Mouse (Mus musculus): ENCODE results near the gene Ttc9c.

The Ttc9c gene

GRCm38 (mm10) chr19:8830664-8831063 is 11.5 kb upstream of the Ttc9c start:
- DNase-seq (ENCODE audit: low read depth, low spot score) = no peak

- no peak for DNase-seq (ENCODE audit: low read depth, low spot score)
These were observed 10.5 kb upstream of the Ttc9c start, which contains the start of gene AC129217.1 for GRCm38 (mm10) chr19:8829660-8830059. Gene AC129217.1, plus strand, starts transcription at chr19:8829773.

GRCm38 (mm10) chr19:8822696-8823095 is 3.6 kb upstream of the Ttc9c start:
- no peak for DNase-seq (ENCODE audit: low read depth, low spot score)

GRCm38 (mm10) chr19:8821146-8821545 is 2.0 kb upstream of the Ttc9c start:
- DNase-seq (ENCODE audit: low read depth, low spot score) = no peak

- DNase-seq (ENCODE audit: low read depth, low spot score) = no peak
These were observed 1.4 kb upstream of the Ttc9c start for GRCm38 (mm10) chr19:8820424-8820956.

- peak; percentile 99 for DNase-seq (ENCODE audit: low read depth, low spot score)
These were observed 677 bp upstream of the Ttc9c start, which contains the start of gene Hnrnpul2 for GRCm38 (mm10) chr19:8819596-8820423. Gene Hnrnpul2, plus strand, starts transcription at chr19:8820010.

GRCm38 (mm10) chr19:8818301-8818798 is 783 bp downstream of the Ttc9c start:
- no peak for DNase-seq (ENCODE audit: low read depth, low spot score)

- no peak for DNase-seq (ENCODE audit: low read depth, low spot score)
These were observed 2.1 kb downstream of the Ttc9c start for GRCm38 (mm10) chr19:8817001-8817400.

GRCm38 (mm10) chr19:8815812-8816211 is 3.3 kb downstream of the Ttc9c start:
- DNase-seq (ENCODE audit: low read depth, low spot score) = no peak

GRCm38 (mm10) chr19:8806810-8807209 is 12.3 kb downstream of the Ttc9c start:
- DNase-seq (ENCODE audit: low read depth, low spot score) = no peak

- DNase-seq (ENCODE audit: low read depth, low spot score) = no peak
These were observed 15.1 kb downstream of the Ttc9c start for GRCm38 (mm10) chr19:8803879-8804660.

- no peak for DNase-seq (ENCODE audit: low read depth, low spot score)
These were observed 15.8 kb downstream of the Ttc9c start for GRCm38 (mm10) chr19:8803204-8803780.

- DNase-seq (ENCODE audit: low read depth, low spot score) = peak; percentile 99
These were observed 16.9 kb downstream of the Ttc9c start, which contains the start of gene Zbtb3 for GRCm38 (mm10) chr19:8802130-8802821. Gene Zbtb3, plus strand, starts transcription at chr19:8802555.

- no peak for DNase-seq (ENCODE audit: low read depth, low spot score)
These were observed 20.2 kb downstream of the Ttc9c start for GRCm38 (mm10) chr19:8798947-8799315.

GRCm38 (mm10) chr19:8798264-8798946 is 20.7 kb downstream of the Ttc9c start, which contains the start of gene Polr2g:
Gene Polr2g, minus strand, starts transcription at chr19:8798577.
- peak; percentile 95 for DNase-seq (ENCODE audit: low read depth, low spot score)

- DNase-seq (ENCODE audit: low read depth, low spot score) = no peak
These were observed 29.0 kb downstream of the Ttc9c start for GRCm38 (mm10) chr19:8790171-8790570.

GRCm38 (mm10) chr19:8789171-8789570 is 30.0 kb downstream of the Ttc9c start:
- no peak for DNase-seq (ENCODE audit: low read depth, low spot score)

- DNase-seq (ENCODE audit: low read depth, low spot score) = peak; percentile 38
These were observed 30.6 kb downstream of the Ttc9c start for GRCm38 (mm10) chr19:8788521-8788920.

GRCm38 (mm10) chr19:8786008-8786781 is 32.9 kb downstream of the Ttc9c start, which contains the start of gene Taf6l:
Gene Taf6l, minus strand, starts transcription at chr19:8786417.
- DNase-seq (ENCODE audit: low read depth, low spot score) = peak; percentile 99

Data from ES-CJ7 (cell line).